ENCODE assay signal across 44 mouse cellular contexts in the genomic region with DNA sequence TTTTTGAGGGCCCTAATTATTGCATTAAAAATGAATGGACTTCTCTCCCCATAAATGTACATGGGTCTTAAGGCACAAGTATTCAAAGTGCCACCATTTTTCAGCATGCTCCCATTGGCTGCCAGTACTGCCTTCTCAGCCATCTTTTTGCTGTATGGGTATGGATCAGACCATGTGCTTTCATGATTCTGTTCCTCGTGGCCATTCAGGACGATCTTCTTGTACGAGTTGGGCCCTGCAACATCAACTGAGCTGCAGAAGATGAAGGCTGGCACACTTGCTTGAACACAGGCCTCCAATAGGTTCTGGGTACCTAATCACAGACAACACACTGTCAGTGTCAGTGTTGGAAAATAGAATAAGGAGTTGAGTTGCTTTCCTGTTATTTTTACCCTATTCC. TPM values are rescaled to one million over a fixed set of nuclear protein-coding genes. Genes with fewer than 3 reads are reported as not detected.
"Had no signal": no experiment of that assay in that cellular context is flagged by ENCODE, and none has a peak within 500 bp of the region (broad histone marks: within the 10 kb centered on the region; RNA-seq: fewer than 3 reads in every experiment).

No protein-coding gene starts in this region.

- DNase-seq: heart, postnatal 10 days; heart, postnatal 36 days; heart, postnatal 4 days; kidney, adult 11 months; kidney, adult 18-20 months; kidney, postnatal 10 days; kidney, postnatal 14 days; kidney, postnatal 4 days; layer of hippocampus, adult 9-11 months; layer of hippocampus, postnatal 36 days had no signal

- ATAC-seq: hindbrain, embryonic 16.5 days; hindbrain, postnatal 0 days; inflammation-experienced regulatory T-cells, adult 6 months had no signal

- H3K4me1 ChIP-seq: hindbrain, embryonic 10.5 days; hindbrain, embryonic 12.5 days; hindbrain, embryonic 13.5 days; hindbrain, embryonic 15.5 days had no signal

- H3K27me3 ChIP-seq: heart, embryonic 12.5 days; heart, embryonic 13.5 days; heart, embryonic 15.5 days; hindbrain, embryonic 12.5 days; hindbrain, embryonic 13.5 days; hindbrain, embryonic 15.5 days; intestine, embryonic 15.5 days; kidney, embryonic 15.5 days had no signal

- H3K4me2 ChIP-seq: heart, embryonic 11.5 days; heart, embryonic 12.5 days; heart, embryonic 13.5 days; heart, embryonic 15.5 days; hindbrain, embryonic 12.5 days; hindbrain, embryonic 13.5 days; hindbrain, embryonic 14.5 days; hindbrain, embryonic 15.5 days; intestine, embryonic 15.5 days; kidney, embryonic 15.5 days had no signal

- H3K27ac ChIP-seq: heart, embryonic 13.5 days; heart, embryonic 15.5 days; hindbrain, embryonic 10.5 days; hindbrain, embryonic 12.5 days; hindbrain, embryonic 13.5 days; hindbrain, embryonic 14.5 days; hindbrain, embryonic 15.5 days; hindbrain, postnatal 0 days; intestine, embryonic 15.5 days; kidney, embryonic 15.5 days; kidney, postnatal 0 days; layer of hippocampus, adult 2 months; left cerebral cortex, adult 2 months had no signal

- H3K9me3 ChIP-seq: heart, embryonic 12.5 days; heart, embryonic 13.5 days; heart, embryonic 15.5 days; hindbrain, embryonic 10.5 days; hindbrain, embryonic 12.5 days; hindbrain, embryonic 13.5 days; hindbrain, embryonic 15.5 days; intestine, embryonic 15.5 days; kidney, embryonic 15.5 days had no signal

- H3K4me3 ChIP-seq: heart, embryonic 12.5 days; heart, embryonic 13.5 days; heart, embryonic 15.5 days; hindbrain, embryonic 10.5 days; hindbrain, embryonic 12.5 days; hindbrain, embryonic 13.5 days; hindbrain, embryonic 15.5 days; intestine, embryonic 15.5 days; kidney, embryonic 15.5 days; layer of hippocampus, adult 2 months; left cerebral cortex, adult 2 months had no signal

- H3K36me3 ChIP-seq: heart, embryonic 12.5 days; heart, embryonic 13.5 days; heart, embryonic 15.5 days; hindbrain, embryonic 10.5 days; hindbrain, embryonic 12.5 days; hindbrain, embryonic 13.5 days; hindbrain, embryonic 15.5 days; intestine, embryonic 15.5 days; kidney, embryonic 15.5 days had no signal

- H3K9ac ChIP-seq: heart, embryonic 12.5 days; heart, embryonic 13.5 days; heart, embryonic 15.5 days; hindbrain, embryonic 12.5 days; hindbrain, embryonic 13.5 days; hindbrain, embryonic 14.5 days; hindbrain, embryonic 15.5 days; intestine, embryonic 15.5 days; kidney, embryonic 15.5 days had no signal

RNA-seq across cellular contexts. Expression of gene Hsd3b1, which starts 6.5 kb away (rescaled TPM):
- total RNA-seq: heart, postnatal 10 days; heart, postnatal 25 days; heart, postnatal 36 days; heart, postnatal 4 days; hematopoietic stem cell, adult 5-6 weeks; layer of hippocampus, adult 18-20 months; layer of hippocampus, adult 2 months; layer of hippocampus, postnatal 10 days; layer of hippocampus, postnatal 14 days; layer of hippocampus, postnatal 25 days; layer of hippocampus, postnatal 36 days; left cerebral cortex, adult 18-20 months; left cerebral cortex, adult 2 months had no signal
- polyA plus RNA-seq: heart, embryonic 14.5 days; heart, postnatal 0 days; hindbrain, embryonic 14.5 days; hindbrain, embryonic 15.5 days; hindbrain, embryonic 16.5 days; hindbrain, postnatal 0 days; inflammation-experienced regulatory T-cells, adult 6 months; kidney, embryonic 14.5 days; large intestine, adult 2 months had no signal

RNA-seq across cellular contexts. Expression of gene Hsd3b6, which starts 38.8 kb away (rescaled TPM):
- total RNA-seq: heart, postnatal 10 days; heart, postnatal 25 days; heart, postnatal 36 days; heart, postnatal 4 days; hematopoietic stem cell, adult 5-6 weeks; hindbrain, postnatal 0 days; layer of hippocampus, adult 18-20 months; layer of hippocampus, adult 2 months; layer of hippocampus, adult 8-10 months; layer of hippocampus, postnatal 10 days; layer of hippocampus, postnatal 14 days; layer of hippocampus, postnatal 25 days; layer of hippocampus, postnatal 36 days; left cerebral cortex, adult 18-20 months; left cerebral cortex, adult 2 months; left cerebral cortex, adult 8-10 months had no signal
- polyA plus RNA-seq: heart, postnatal 0 days; hindbrain, postnatal 0 days; inflammation-experienced regulatory T-cells, adult 6 months; intestine, postnatal 0 days; kidney, adult 2 months; large intestine, adult 2 months had no signal

RNA-seq across cellular contexts. Expression of gene Hao2, which starts 40.0 kb away (rescaled TPM):
- total RNA-seq: heart, postnatal 10 days; heart, postnatal 25 days; heart, postnatal 36 days; heart, postnatal 4 days; hematopoietic stem cell, adult 5-6 weeks; hindbrain, postnatal 0 days; layer of hippocampus, adult 18-20 months; layer of hippocampus, adult 2 months; layer of hippocampus, adult 8-10 months; layer of hippocampus, postnatal 10 days; layer of hippocampus, postnatal 14 days; layer of hippocampus, postnatal 25 days; layer of hippocampus, postnatal 36 days; left cerebral cortex, adult 18-20 months; left cerebral cortex, adult 2 months; left cerebral cortex, adult 8-10 months had no signal
- polyA plus RNA-seq: heart, embryonic 14.5 days; heart, embryonic 15.5 days; heart, embryonic 16.5 days; heart, postnatal 0 days; hindbrain, embryonic 10.5 days; hindbrain, embryonic 11.5 days; hindbrain, embryonic 12.5 days; hindbrain, embryonic 13.5 days; hindbrain, embryonic 14.5 days; hindbrain, embryonic 16.5 days; hindbrain, postnatal 0 days; inflammation-experienced regulatory T-cells, adult 6 months had no signal
